Mouse (Mus musculus): ENCODE results near the gene Myd88. TPM values are rescaled to one million over a fixed set of nuclear protein-coding genes. Genes with fewer than 3 reads are reported as not detected.
A peak's percentile ranks its signal among the peaks of the same experiment; 100 is the strongest.

Myd88 gene
- total and polyA plus RNA-seq, 2 experiments from 2014 or later: 4.7 to 5.9 TPM

DNA sequence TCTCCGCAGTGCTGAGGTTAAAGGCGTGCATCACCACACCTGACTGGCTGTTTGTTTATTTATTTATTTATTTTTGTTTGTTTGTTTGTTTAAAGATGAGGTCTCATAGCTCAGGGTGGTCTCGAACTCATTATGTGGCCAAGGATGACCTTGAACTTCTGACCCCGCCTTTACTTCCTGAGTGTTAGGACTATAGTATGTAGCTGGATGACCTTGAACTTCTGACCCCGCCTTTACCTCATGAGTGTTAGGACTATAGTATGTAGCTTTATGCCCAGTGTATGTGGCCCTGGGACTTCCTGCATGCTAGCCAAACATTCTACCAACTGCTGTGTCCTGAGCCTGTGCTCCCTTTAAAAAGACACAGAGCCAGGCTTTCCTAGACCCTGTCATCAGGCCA, 20.2 kb upstream of the Myd88 start:
- 93% methylated on average over 5 of the region's 5 CpGs for WGBS
- Histone ChIP-seq H3K36me3 (ENCODE audit: insufficient read depth, low read length) (no peaks in the 10 kb centered on the region), H3K9ac (replicated peaks; ENCODE audit: low read length, poor library complexity, severe bottlenecking) (no peak overlapping the region), H3K4me3 (ENCODE audit: low read depth, low read length) (no peak overlapping the region), H3K27me3 (ENCODE audit: insufficient read depth, low read length) (no peaks in the 10 kb centered on the region), H3K4me1 (ENCODE audit: insufficient read depth, low read length) (no peaks in the 10 kb centered on the region), H3K27ac (ENCODE audit: low read depth, low read length) (no peak overlapping the region), H3K4me2 (ENCODE audit: low read depth, low read length, poor library complexity, severe bottlenecking) (no peak overlapping the region), H3K9me3 (ENCODE audit: low read length) (no peaks in the 10 kb centered on the region)
- no peak for TF ChIP-seq CTCF (IDR thresholded peaks at IDR 0.05)
- ATAC-seq (ENCODE audit: low FRiP score) (no peak), DNase-seq (ENCODE audit: low spot score) (no peak)

DNA sequence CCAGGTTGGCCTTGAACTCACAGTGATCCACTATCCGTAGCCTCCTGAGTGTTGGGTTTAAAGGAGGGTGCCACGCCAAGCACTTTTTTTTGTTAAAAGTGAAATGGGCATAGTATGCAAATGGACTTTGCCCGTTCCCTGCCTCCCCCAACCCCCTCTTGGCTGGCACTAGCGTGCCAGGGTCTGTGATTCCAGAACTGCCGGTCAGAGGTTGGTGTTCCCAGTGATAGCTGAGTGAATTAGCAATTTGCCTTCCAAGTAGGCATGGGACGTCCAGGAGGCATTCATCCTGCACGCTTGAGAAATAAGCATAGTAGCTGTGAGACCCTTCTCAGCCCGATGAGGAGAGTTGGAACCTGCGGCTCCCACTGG, 16.8 kb upstream of the Myd88 start:
- no peak for ATAC-seq (ENCODE audit: low FRiP score)
- peak overlapping the region; percentile 89 for H3K4me2 ChIP-seq (ENCODE audit: low read depth, low read length, poor library complexity, severe bottlenecking)
- no peaks in the 10 kb centered on the region for H3K36me3 ChIP-seq (ENCODE audit: insufficient read depth, low read length)
- peak overlapping the region; percentile 63 for H3K4me3 ChIP-seq (ENCODE audit: low read depth, low read length)
- 42% methylated on average over 9 of the region's 9 CpGs for WGBS
- H3K27ac ChIP-seq (ENCODE audit: low read depth, low read length): no peak overlapping the region
- H3K27me3 ChIP-seq (ENCODE audit: insufficient read depth, low read length): no peaks in the 10 kb centered on the region
- DNase-seq (ENCODE audit: low spot score): no peak
- no peaks in the 10 kb centered on the region for H3K9me3 ChIP-seq (ENCODE audit: low read length)
- TF ChIP-seq CTCF (IDR thresholded peaks at IDR 0.05): no peak
- no peak overlapping the region for H3K9ac ChIP-seq (replicated peaks; ENCODE audit: low read length, poor library complexity, severe bottlenecking)
- no peaks in the 10 kb centered on the region for H3K4me1 ChIP-seq (ENCODE audit: insufficient read depth, low read length)

DNA sequence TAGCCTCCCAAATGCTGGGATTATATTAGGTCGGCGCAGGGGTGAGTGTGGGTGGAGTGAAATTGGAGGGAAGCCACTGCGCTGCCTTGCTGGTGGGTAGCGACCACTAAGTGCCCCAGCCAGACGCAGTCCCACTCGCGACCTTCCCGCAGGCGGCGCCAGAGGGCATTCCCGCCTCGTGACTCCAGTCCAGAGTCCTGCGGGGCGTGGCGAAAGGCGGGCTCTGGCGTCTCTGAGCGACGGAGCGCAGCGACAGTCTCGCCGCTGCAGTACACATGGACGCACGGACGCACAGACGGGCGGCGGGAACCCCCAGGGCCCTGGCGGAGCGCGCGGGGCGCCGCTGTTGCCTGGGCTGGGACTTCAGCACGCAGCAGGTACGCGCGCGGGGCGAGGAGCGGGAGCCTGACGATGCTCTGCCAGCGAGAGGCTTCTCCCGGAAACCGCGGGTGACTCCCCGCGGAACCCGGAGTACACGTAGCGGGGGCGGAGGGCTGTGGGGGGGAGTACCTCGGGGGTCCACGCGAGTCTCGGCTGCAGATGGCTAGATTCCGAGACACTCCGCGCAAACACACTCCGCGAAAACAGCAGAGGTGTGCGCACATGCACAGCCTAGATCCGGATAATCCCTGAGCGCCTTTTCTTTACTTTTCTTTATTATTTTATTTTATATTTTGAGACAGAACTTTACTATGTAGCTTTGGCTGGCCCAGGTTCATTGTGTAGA, 16.3 kb upstream of the Myd88 start, which contains the start of gene Xylb:
Gene Xylb, plus strand, starts transcription at position 51 of the 727 bp plus-strand sequence.
- Histone ChIP-seq H3K36me3 (ENCODE audit: insufficient read depth, low read length) (no peaks in the 10 kb centered on the region), H3K9me3 (ENCODE audit: low read length) (no peaks in the 10 kb centered on the region), H3K4me2 (ENCODE audit: low read depth, low read length, poor library complexity, severe bottlenecking) (peak within 1 kb of the TSS; percentile 89), H3K27me3 (ENCODE audit: insufficient read depth, low read length) (no peaks in the 10 kb centered on the region), H3K9ac (replicated peaks; ENCODE audit: low read length, poor library complexity, severe bottlenecking) (peak within 1 kb of the TSS; percentile 59), H3K4me3 (ENCODE audit: low read depth, low read length) (peak within 1 kb of the TSS; percentile 63), H3K27ac (ENCODE audit: low read depth, low read length) (no peak within 1 kb of the TSS), H3K4me1 (ENCODE audit: insufficient read depth, low read length) (no peaks in the 10 kb centered on the region)
- ATAC-seq (ENCODE audit: low FRiP score) (peak; percentile 86), DNase-seq (ENCODE audit: low spot score) (peak; percentile 91)
- 2% methylated on average over 62 of the region's 65 CpGs for WGBS
- peak; percentile 84 for TF ChIP-seq CTCF (IDR thresholded peaks at IDR 0.05)

DNA sequence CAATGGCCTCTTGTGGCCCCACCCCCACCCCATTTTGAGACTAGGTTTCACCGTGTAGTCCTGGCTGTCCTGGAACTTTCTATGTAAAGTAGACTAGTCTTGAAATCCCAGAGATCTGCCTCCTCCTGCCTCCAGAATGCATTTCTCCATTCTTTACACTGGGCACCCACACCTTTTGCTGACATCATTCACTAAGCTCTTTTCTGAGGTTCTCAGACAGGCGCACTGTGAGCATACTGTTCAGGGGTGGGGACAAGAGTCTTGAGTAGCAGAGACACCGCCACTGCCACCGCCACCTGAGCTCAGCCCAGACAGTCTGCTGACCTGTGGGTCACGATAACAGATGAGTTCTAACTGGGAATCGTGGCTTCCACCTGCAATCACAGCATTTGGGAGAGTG, 14.7 kb upstream of the Myd88 start:
- H3K27ac ChIP-seq (ENCODE audit: low read depth, low read length): no peak overlapping the region
- H3K27me3 ChIP-seq (ENCODE audit: insufficient read depth, low read length): no peaks in the 10 kb centered on the region
- no peak overlapping the region for H3K9ac ChIP-seq (replicated peaks; ENCODE audit: low read length, poor library complexity, severe bottlenecking)
- ATAC-seq (ENCODE audit: low FRiP score) (no peak), DNase-seq (ENCODE audit: low spot score) (no peak)
- no peak overlapping the region for H3K4me3 ChIP-seq (ENCODE audit: low read depth, low read length)
- 85% methylated on average over 6 of the region's 6 CpGs for WGBS
- H3K9me3 ChIP-seq (ENCODE audit: low read length): no peaks in the 10 kb centered on the region
- H3K4me2 ChIP-seq (ENCODE audit: low read depth, low read length, poor library complexity, severe bottlenecking): no peak overlapping the region
- no peaks in the 10 kb centered on the region for H3K4me1 ChIP-seq (ENCODE audit: insufficient read depth, low read length)
- H3K36me3 ChIP-seq (ENCODE audit: insufficient read depth, low read length): peaks cover 5% of the 10 kb centered on the region; the same call in 1 of the 2 replicates
- no peak for TF ChIP-seq CTCF (IDR thresholded peaks at IDR 0.05)

- Histone ChIP-seq H3K4me1 (ENCODE audit: insufficient read depth, low read length) (no peaks in the 10 kb centered on the region), H3K27ac (ENCODE audit: low read depth, low read length) (no peak overlapping the region), H3K27me3 (ENCODE audit: insufficient read depth, low read length) (no peaks in the 10 kb centered on the region), H3K9me3 (ENCODE audit: low read length) (no peaks in the 10 kb centered on the region), H3K36me3 (ENCODE audit: insufficient read depth, low read length) (peaks cover 15% of the 10 kb centered on the region), H3K4me3 (ENCODE audit: low read depth, low read length) (no peak overlapping the region), H3K9ac (replicated peaks; ENCODE audit: low read length, poor library complexity, severe bottlenecking) (no peak overlapping the region), H3K4me2 (ENCODE audit: low read depth, low read length, poor library complexity, severe bottlenecking) (no peak overlapping the region)
- no peak for TF ChIP-seq CTCF (IDR thresholded peaks at IDR 0.05)
- no peak for DNase-seq (ENCODE audit: low spot score)
- ATAC-seq (ENCODE audit: low FRiP score): no peak
- 86% methylated on average over 6 of the region's 6 CpGs for WGBS
These were observed 12.7 kb upstream of the Myd88 start for GRCm38 (mm10) chr9:119353926-119354325.

- Histone ChIP-seq H3K27ac (ENCODE audit: low read depth, low read length) (no peak overlapping the region), H3K36me3 (ENCODE audit: insufficient read depth, low read length) (peaks cover 26% of the 10 kb centered on the region), H3K9ac (replicated peaks; ENCODE audit: low read length, poor library complexity, severe bottlenecking) (no peak overlapping the region), H3K4me3 (ENCODE audit: low read depth, low read length) (no peak overlapping the region), H3K4me2 (ENCODE audit: low read depth, low read length, poor library complexity, severe bottlenecking) (no peak overlapping the region), H3K9me3 (ENCODE audit: low read length) (no peaks in the 10 kb centered on the region), H3K4me1 (ENCODE audit: insufficient read depth, low read length) (no peaks in the 10 kb centered on the region), H3K27me3 (ENCODE audit: insufficient read depth, low read length) (no peaks in the 10 kb centered on the region)
- TF ChIP-seq CTCF (IDR thresholded peaks at IDR 0.05): peak; percentile 75
- ATAC-seq (ENCODE audit: low FRiP score) (peak; percentile 73), DNase-seq (ENCODE audit: low spot score) (peak; percentile 71)
- WGBS: 27% methylated on average over 4 of the region's 4 CpGs
These were observed 10.8 kb upstream of the Myd88 start for GRCm38 (mm10) chr9:119352060-119352459.
